Mouse (Mus musculus) B cell, adult 2 months (primary cell): ENCODE data around the gene Vmn1r159.
"Not testable (repeated sequence)": the region's sequence is repeated elsewhere in the genome, so short reads cannot be mapped to it uniquely, and the experiment has no call there.

Source experiments
- DNase-seq, 2 experiments: peaks; one replicate each; pipeline ENCODE4 v3.0.0; 2022

The Vmn1r159 gene

GRCm38 (mm10) chr7:22843505-22843904 is at the start of gene Vmn1r159:
Vmn1r159 (minus strand) TSS chr7:22843605.
- not testable (repeated sequence) for DNase-seq

- not testable (repeated sequence) for DNase-seq
Measured at GRCm38 (mm10) chr7:22870924-22871323, 27.5 kb upstream of the Vmn1r159 start, which contains the start of gene Vmn1r160. Vmn1r160 (plus strand) TSS chr7:22871224.
